Mouse (Mus musculus): ENCODE data around the gene Selenow. TPM values are rescaled to one million over a fixed set of nuclear protein-coding genes. Genes with fewer than 3 reads are reported as not detected.

Selenow gene
- total and polyA plus RNA-seq, 2 experiments: 68.1 to 250 TPM

DNA sequence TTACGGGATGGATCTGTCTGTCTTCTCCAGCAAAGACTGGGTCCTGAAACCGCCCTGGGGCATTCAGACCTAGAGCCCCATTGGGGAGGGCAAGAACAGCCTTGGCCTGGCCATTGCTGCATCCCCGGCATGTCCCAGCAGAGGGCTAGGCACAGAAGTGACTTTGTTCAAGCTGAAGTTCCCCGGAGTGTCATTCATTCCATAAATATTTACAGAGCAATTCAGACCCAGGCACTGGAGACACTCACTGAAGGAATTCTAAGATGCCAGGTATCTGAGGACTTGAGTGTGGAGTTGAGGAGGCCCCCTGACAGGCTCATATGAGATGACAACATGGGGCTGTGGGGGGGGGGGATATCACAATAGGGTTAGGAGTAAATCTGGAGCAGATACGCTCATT, 33.9 kb upstream of the Selenow start:
- H3K4me3 ChIP-seq (ENCODE audit: insufficient read depth, low read depth, low read length): no peak overlapping the region
- H3K79me2 ChIP-seq (ENCODE audit: control insufficient read depth, insufficient read depth, low read length): no peaks in the 10 kb centered on the region
- WGBS: 85% methylated on average over 5 of the region's 5 CpGs
- H3K4me1 ChIP-seq (ENCODE audit: control insufficient read depth, insufficient read depth, low read length): no peaks in the 10 kb centered on the region
- no peaks in the 10 kb centered on the region for H3K36me3 ChIP-seq (ENCODE audit: control insufficient read depth, insufficient read depth, low read length)
- TF ChIP-seq POLR2A (IDR thresholded peaks at IDR 0.05; ENCODE audit: extremely low read depth, insufficient read depth, low read length): no peak
- TF ChIP-seq CTCF (IDR thresholded peaks at IDR 0.05; ENCODE audit: low read depth, low read length): no peak
- H3K27me3 ChIP-seq (ENCODE audit: control insufficient read depth, insufficient read depth, low read length): 0 out of 2 replicates have a peak, but pooled peaks cover 2% of the 10 kb centered on the region
- no peak overlapping the region for H3K27ac ChIP-seq (replicated peaks; ENCODE audit: insufficient read depth, low read depth, low read length)
- no peak overlapping the region for H3K9ac ChIP-seq (ENCODE audit: low read depth, low read length)
- no peak for DNase-seq (ENCODE audit: extremely low read depth, low read depth, low spot score)

DNA sequence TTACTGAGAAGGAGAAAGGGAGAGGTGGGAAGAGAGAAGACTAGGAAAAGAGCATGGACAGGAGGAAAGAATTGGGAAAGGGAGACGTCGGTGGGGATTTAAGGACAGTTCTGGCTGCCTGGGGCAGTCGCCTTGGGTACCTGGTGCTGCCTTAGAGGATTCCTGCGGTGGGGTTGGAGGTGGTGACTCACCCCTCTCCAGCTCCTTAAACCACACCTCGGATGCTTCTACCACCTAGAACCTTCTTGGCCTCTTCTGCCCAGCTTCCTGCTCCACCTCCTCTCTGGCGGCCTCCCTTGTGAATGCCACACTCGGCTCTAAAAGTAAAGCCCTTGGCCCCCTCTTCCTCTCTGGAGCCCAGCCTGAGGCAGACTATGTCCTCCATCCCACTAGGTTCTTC, 33.3 kb upstream of the Selenow start:
- Histone ChIP-seq H3K27ac (replicated peaks; ENCODE audit: insufficient read depth, low read depth, low read length) (no peak overlapping the region), H3K27me3 (ENCODE audit: control insufficient read depth, insufficient read depth, low read length) (0 out of 2 replicates have a peak, but pooled peaks cover 2% of the 10 kb centered on the region), H3K4me1 (ENCODE audit: control insufficient read depth, insufficient read depth, low read length) (no peaks in the 10 kb centered on the region), H3K36me3 (ENCODE audit: control insufficient read depth, insufficient read depth, low read length) (no peaks in the 10 kb centered on the region), H3K9ac (ENCODE audit: low read depth, low read length) (no peak overlapping the region), H3K4me3 (ENCODE audit: insufficient read depth, low read depth, low read length) (no peak overlapping the region), H3K79me2 (ENCODE audit: control insufficient read depth, insufficient read depth, low read length) (no peaks in the 10 kb centered on the region)
- TF ChIP-seq POLR2A (IDR thresholded peaks at IDR 0.05; ENCODE audit: extremely low read depth, insufficient read depth, low read length): no peak
- WGBS: 45% methylated on average over 7 of the region's 7 CpGs
- DNase-seq (ENCODE audit: extremely low read depth, low read depth, low spot score): no peak

DNA sequence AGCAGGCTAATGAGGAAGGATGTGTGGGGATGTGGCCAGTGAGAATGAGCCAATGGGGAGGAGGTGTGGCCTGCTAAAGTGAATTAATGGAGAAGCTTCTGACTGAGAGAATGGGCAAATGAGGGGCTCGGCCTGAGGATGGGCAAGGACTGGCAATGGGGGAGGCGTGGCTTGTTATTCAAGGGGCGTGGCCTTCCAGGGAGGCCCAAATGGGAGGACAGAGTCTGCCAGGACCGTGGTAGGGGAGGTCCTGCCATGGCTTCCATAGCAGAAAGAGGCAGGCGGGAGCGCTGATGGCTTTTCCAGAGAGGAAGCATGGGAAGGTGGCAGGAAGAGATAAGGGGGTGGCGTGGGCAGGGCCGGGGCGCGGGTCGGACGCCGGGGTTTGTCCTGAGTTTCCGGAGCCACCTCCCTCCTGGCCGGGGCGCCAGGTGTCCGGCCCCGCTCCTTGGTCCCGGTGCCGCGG, 32.8 kb upstream of the Selenow start:
- Histone ChIP-seq H3K4me3 (ENCODE audit: insufficient read depth, low read depth, low read length) (no peak overlapping the region), H3K27ac (replicated peaks; ENCODE audit: insufficient read depth, low read depth, low read length) (no peak overlapping the region), H3K4me1 (ENCODE audit: control insufficient read depth, insufficient read depth, low read length) (no peaks in the 10 kb centered on the region), H3K79me2 (ENCODE audit: control insufficient read depth, insufficient read depth, low read length) (no peaks in the 10 kb centered on the region), H3K27me3 (ENCODE audit: control insufficient read depth, insufficient read depth, low read length) (0 out of 2 replicates have a peak, but pooled peaks cover 2% of the 10 kb centered on the region), H3K36me3 (ENCODE audit: control insufficient read depth, insufficient read depth, low read length) (no peaks in the 10 kb centered on the region), H3K9ac (ENCODE audit: low read depth, low read length) (no peak overlapping the region)
- TF ChIP-seq POLR2A (IDR thresholded peaks at IDR 0.05; ENCODE audit: extremely low read depth, insufficient read depth, low read length) (no peak), CTCF (IDR thresholded peaks at IDR 0.05; ENCODE audit: low read depth, low read length) (no peak)
- WGBS: 21% methylated on average over 21 of the region's 21 CpGs
- no peak for DNase-seq (ENCODE audit: extremely low read depth, low read depth, low spot score)

DNA sequence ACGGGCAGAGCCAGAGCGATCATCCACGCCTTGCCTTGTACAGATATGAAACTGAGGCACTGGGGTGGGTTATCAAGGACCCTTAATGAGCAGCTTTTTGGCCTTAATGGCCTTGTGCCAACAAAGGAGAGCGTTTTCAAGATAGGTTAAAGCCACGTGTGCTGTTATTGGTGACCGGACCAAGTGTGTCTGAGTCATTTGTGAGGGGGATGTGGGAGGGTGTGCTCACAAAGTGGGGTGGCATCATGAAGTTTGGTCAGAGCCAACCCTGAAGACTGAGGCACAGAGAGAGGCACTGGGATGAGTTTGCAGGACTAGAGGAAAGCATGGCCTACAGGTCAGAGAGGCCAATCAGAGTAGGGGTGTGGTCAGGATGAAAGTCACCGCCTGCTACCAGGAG, 32.2 kb upstream of the Selenow start:
- Histone ChIP-seq H3K79me2 (ENCODE audit: control insufficient read depth, insufficient read depth, low read length) (no peaks in the 10 kb centered on the region), H3K27me3 (ENCODE audit: control insufficient read depth, insufficient read depth, low read length) (0 out of 2 replicates have a peak, but pooled peaks cover 2% of the 10 kb centered on the region), H3K4me3 (ENCODE audit: insufficient read depth, low read depth, low read length) (no peak overlapping the region), H3K27ac (replicated peaks; ENCODE audit: insufficient read depth, low read depth, low read length) (no peak overlapping the region), H3K4me1 (ENCODE audit: control insufficient read depth, insufficient read depth, low read length) (no peaks in the 10 kb centered on the region), H3K36me3 (ENCODE audit: control insufficient read depth, insufficient read depth, low read length) (no peaks in the 10 kb centered on the region), H3K9ac (ENCODE audit: low read depth, low read length) (no peak overlapping the region)
- DNase-seq (ENCODE audit: extremely low read depth, low read depth, low spot score): no peak
- 84% methylated on average over 7 of the region's 7 CpGs for WGBS
- TF ChIP-seq POLR2A (IDR thresholded peaks at IDR 0.05; ENCODE audit: extremely low read depth, insufficient read depth, low read length) (no peak), CTCF (IDR thresholded peaks at IDR 0.05; ENCODE audit: low read depth, low read length) (no peak)

DNA sequence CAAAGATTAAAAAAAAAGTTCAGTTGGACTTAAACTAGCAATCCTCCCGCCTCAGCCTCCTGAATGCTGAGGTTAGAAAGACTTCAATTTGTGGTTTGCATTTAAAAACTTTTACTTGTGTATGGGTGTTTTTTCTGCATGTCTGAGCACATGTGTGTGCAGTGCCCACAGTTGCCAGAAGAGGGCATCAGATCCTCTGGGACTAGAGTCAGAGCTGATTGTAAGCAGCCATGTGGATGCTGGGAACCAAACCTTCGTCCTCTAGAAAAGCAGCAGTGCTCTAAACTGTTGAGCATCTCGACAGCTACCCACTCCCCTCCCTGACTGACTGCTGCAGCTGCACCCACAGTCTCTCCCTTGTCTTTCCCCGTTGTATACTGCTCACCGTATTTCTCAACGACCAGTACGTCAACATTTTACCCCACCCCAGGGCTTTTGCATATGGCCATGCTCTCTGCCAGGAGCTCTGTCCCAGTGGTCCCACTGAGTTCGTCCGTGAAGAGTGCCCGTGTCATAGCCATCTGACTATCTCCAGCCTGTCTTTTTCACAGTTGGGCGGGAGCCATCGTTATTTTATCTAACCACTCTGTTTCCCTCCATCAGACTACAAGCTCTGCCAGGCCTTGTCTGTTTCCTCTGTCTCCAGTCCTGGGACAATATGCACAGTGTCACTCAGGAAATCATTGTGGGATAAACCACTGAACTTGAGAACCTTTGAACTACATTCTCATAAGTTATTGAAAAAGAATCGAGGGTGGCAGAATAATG, 31.3 kb upstream of the Selenow start:
- H3K27ac ChIP-seq (replicated peaks; ENCODE audit: insufficient read depth, low read depth, low read length): no peak overlapping the region
- 85% methylated on average over 13 of the region's 13 CpGs for WGBS
- no peak for DNase-seq (ENCODE audit: extremely low read depth, low read depth, low spot score)

DNA sequence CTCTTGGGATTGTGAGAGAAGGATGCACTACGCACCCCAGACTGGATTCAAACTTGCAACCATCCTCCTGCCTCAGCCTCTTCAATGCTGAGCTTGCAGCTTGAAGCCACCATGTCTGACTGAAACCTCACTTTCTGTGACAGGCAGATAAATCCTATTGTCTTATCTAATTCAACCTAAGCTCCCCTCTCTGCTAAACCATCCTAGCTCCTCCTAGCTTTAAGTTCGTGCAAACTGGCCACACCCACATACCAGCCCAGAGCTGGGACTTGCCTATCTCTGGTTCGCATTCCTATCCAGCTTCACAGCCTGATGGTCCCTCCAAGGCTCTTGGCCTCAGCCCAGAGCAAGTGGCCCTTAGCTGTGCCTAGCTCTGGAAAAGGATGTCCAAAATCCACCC, 30.2 kb upstream of the Selenow start:
- H3K4me3 ChIP-seq (ENCODE audit: insufficient read depth, low read depth, low read length): no peak overlapping the region
- no peak overlapping the region for H3K27ac ChIP-seq (replicated peaks; ENCODE audit: insufficient read depth, low read depth, low read length)
- TF ChIP-seq POLR2A (IDR thresholded peaks at IDR 0.05; ENCODE audit: extremely low read depth, insufficient read depth, low read length) (no peak), CTCF (IDR thresholded peaks at IDR 0.05; ENCODE audit: low read depth, low read length) (no peak)
- H3K36me3 ChIP-seq (ENCODE audit: control insufficient read depth, insufficient read depth, low read length): no peaks in the 10 kb centered on the region
- no peaks in the 10 kb centered on the region; the same call in 1 of the 2 replicates for H3K4me1 ChIP-seq (ENCODE audit: control insufficient read depth, insufficient read depth, low read length)
- 0 out of 2 replicates have a peak, but pooled peaks cover 2% of the 10 kb centered on the region for H3K27me3 ChIP-seq (ENCODE audit: control insufficient read depth, insufficient read depth, low read length)
- 71% methylated on average over 3 of the region's 3 CpGs for WGBS
- no peak overlapping the region for H3K9ac ChIP-seq (ENCODE audit: low read depth, low read length)
- no peak for DNase-seq (ENCODE audit: extremely low read depth, low read depth, low spot score)
- H3K79me2 ChIP-seq (ENCODE audit: control insufficient read depth, insufficient read depth, low read length): no peaks in the 10 kb centered on the region

More for the DNA sequence above, 31.3 kb upstream of the Selenow start:
- no peak for TF ChIP-seq POLR2A (IDR thresholded peaks at IDR 0.05; ENCODE audit: extremely low read depth, insufficient read depth, low read length)
- TF ChIP-seq CTCF (IDR thresholded peaks at IDR 0.05; ENCODE audit: low read depth, low read length): peak; percentile 37; the same call in 1 of the 2 replicates
- no peaks in the 10 kb centered on the region for H3K79me2 ChIP-seq (ENCODE audit: control insufficient read depth, insufficient read depth, low read length)
- 0 out of 2 replicates have a peak, but pooled peaks cover 2% of the 10 kb centered on the region for H3K27me3 ChIP-seq (ENCODE audit: control insufficient read depth, insufficient read depth, low read length)
- no peak overlapping the region for H3K9ac ChIP-seq (ENCODE audit: low read depth, low read length)
- H3K4me3 ChIP-seq (ENCODE audit: insufficient read depth, low read depth, low read length): no peak overlapping the region
- no peaks in the 10 kb centered on the region for H3K36me3 ChIP-seq (ENCODE audit: control insufficient read depth, insufficient read depth, low read length)
- H3K4me1 ChIP-seq (ENCODE audit: control insufficient read depth, insufficient read depth, low read length): no peaks in the 10 kb centered on the region

Data from liver, adult 2 months (tissue).